Mouse (Mus musculus) G1E (cell line): ENCODE results near the gene Colgalt2.

Experiments
- CTCF ChIP-seq: IDR thresholded peaks from 2 replicates; pipeline ENCODE4 v1.5.1; 2012; ENCODE audit warnings: low read depth, low read length, inconsistent platforms, mixed read lengths
- GATA1 ChIP-seq: IDR thresholded peaks from 2 replicates; pipeline ENCODE4 v1.6.1; 2012; ENCODE audit warnings: borderline replicate concordance, low read length, inconsistent platforms, mixed read lengths
- POLR2AphosphoS5 ChIP-seq: IDR thresholded peaks from 2 replicates; pipeline ENCODE4 v1.6.1; 2012; ENCODE audit warnings: low read depth, low read length, inconsistent platforms; ENCODE audit not compliant: insufficient replicate concordance

GRCm38 (mm10) chr1:152536416-152537018 is 136.9 kb downstream of the Colgalt2 start:
- TF ChIP-seq CTCF: no peak
- no peak for TF ChIP-seq GATA1
- TF ChIP-seq POLR2AphosphoS5: no peak
